Mouse (Mus musculus) thymus, adult 2 months (tissue): Measurements from ENCODE around the gene Upp2.

ENCODE experiments used
- CTCF ChIP-seq: fragments of 200-500 bp; IDR thresholded peaks from 2 replicates; pipeline ENCODE4 v1.5.1; 2012; ENCODE audit warnings: mild to moderate bottlenecking, control low read depth, low read length, moderate library complexity, borderline replicate concordance; ENCODE audit not compliant: control insufficient read depth, poor library complexity, insufficient read depth; ENCODE audit errors: extremely low read depth
- POLR2A ChIP-seq: fragments of 200-500 bp; IDR thresholded peaks from 2 replicates; pipeline ENCODE4 v1.6.1; 2012; ENCODE audit warnings: mild to moderate bottlenecking, low read length, control low read depth, moderate library complexity; ENCODE audit not compliant: control insufficient read depth, poor library complexity, insufficient read depth; ENCODE audit errors: extremely low read depth

DNA sequence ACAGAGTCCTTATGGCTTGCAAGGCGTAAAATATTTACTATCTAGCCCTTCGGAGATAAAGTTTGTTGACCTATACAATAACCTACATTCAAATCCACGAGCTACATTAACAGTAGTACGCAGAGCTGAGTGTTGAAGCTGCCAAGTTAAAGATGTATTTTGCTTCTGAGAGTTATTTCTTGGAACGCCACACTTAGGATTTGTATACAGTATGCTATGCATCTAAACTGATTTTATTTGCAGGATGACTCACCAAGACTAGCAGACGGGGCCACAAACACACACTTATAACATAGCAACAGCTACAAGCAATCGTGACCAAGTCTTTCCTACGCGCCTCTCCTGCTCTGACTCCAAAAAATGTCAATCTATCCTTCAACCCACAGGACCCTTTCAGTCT, 46.4 kb upstream of the Upp2 start:
- no peak for TF ChIP-seq CTCF
- no peak for TF ChIP-seq POLR2A
